Mouse (Mus musculus): ENCODE measurements at regions not wholly inside any gene's neighbourhood (a gene's known extent, or its start where the extent isn't known, plus 50 kb on each side); places are given as distances from the start of the nearest gene placed in this dataset.

GRCm38 (mm10) chr3:9373896-9374295, 236.0 kb downstream of the Zfp704 start:
- DNase-seq: no peak

- DNase-seq: no peak
These were observed 239.8 kb downstream of the Zfp704 start for GRCm38 (mm10) chr3:9370096-9370495.

GRCm38 (mm10) chr3:9365791-9366190, 244.1 kb downstream of the Zfp704 start:
- DNase-seq: no peak

- no peak for DNase-seq
These were observed 250.7 kb downstream of the Zfp704 start for GRCm38 (mm10) chr3:9359186-9359585.

GRCm38 (mm10) chr3:9358111-9358510, 251.8 kb downstream of the Zfp704 start:
- DNase-seq: no peak

GRCm38 (mm10) chr3:9357639-9358038, 252.2 kb downstream of the Zfp704 start:
- DNase-seq: no peak

GRCm38 (mm10) chr3:9355875-9356274, 254.0 kb downstream of the Zfp704 start:
- DNase-seq: no peak

GRCm38 (mm10) chr3:9354756-9355155, 255.1 kb downstream of the Zfp704 start:
- DNase-seq: no peak

- DNase-seq: no peak
These were observed 257.6 kb downstream of the Zfp704 start for GRCm38 (mm10) chr3:9352251-9352650.

GRCm38 (mm10) chr3:9349822-9350221, 260.1 kb downstream of the Zfp704 start:
- no peak for DNase-seq

GRCm38 (mm10) chr3:9347446-9347860, 262.4 kb downstream of the Zfp704 start:
- peak; percentile 25 for DNase-seq

GRCm38 (mm10) chr3:9346857-9347445, 262.9 kb downstream of the Zfp704 start:
- DNase-seq: peak; percentile 42

GRCm38 (mm10) chr3:9346356-9346755, 263.5 kb downstream of the Zfp704 start:
- no peak for DNase-seq

GRCm38 (mm10) chr3:9345885-9346284, 264.0 kb downstream of the Zfp704 start:
- DNase-seq: no peak

- DNase-seq: no peak
These were observed 266.3 kb downstream of the Zfp704 start for GRCm38 (mm10) chr3:9343586-9343985.

GRCm38 (mm10) chr3:9342167-9342566, 267.7 kb downstream of the Zfp704 start:
- DNase-seq: no peak

GRCm38 (mm10) chr3:9341657-9342056, 268.2 kb downstream of the Zfp704 start:
- no peak for DNase-seq

- no peak for DNase-seq
These were observed 268.6 kb downstream of the Zfp704 start for GRCm38 (mm10) chr3:9341244-9341643.

GRCm38 (mm10) chr3:9340788-9341187, 269.1 kb downstream of the Zfp704 start:
- peak; percentile 10 for DNase-seq

- DNase-seq: no peak
These were observed 269.5 kb downstream of the Zfp704 start for GRCm38 (mm10) chr3:9340344-9340743.

- no peak for DNase-seq
These were observed 270.2 kb downstream of the Zfp704 start for GRCm38 (mm10) chr3:9339669-9340068.

GRCm38 (mm10) chr3:9335580-9335979, 274.3 kb downstream of the Zfp704 start:
- no peak for DNase-seq

Data from gastrocnemius, postnatal 10 days (tissue).